In the genomic region with DNA sequence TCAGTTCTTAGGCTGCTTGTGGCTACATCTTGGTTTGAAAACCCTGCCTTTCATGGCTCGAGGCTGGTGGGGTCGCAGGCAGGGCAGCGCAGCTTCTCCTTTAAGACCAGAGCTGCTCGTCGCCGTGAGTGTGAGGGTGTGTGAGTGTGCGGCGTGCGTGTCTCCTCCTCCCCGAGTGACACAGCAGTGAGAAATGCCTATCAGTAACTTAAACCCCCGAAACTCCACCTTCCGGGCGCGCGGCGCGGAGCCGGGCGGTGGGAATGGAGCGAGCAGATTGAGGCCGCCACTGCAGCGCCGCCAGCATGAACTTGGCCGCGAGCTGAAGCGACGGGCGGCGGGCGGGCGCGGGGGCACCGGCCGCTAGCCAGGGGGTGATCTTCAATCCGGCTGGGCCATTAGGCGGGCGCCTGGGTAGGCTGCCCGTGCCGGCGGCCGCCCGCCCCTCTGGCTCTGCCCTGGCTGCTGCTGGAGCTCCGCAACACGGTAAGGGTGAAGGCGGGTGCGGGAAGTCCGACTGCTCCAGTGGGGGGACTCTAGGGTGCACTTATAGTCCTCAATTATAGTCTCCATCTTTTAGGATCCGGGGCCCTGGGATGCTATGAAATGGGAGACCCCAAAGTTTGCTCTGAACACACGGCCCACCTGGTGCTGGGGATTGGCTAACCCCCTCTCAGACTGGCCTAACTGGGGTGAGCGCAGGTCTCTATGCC, we compare ENCODE assay signal across 8 mouse cellular contexts. TPM values are rescaled to one million over a fixed set of nuclear protein-coding genes. Genes with fewer than 3 reads are reported as not detected.
DNase-seq lines count a peak whose midpoint lies in the region; ATAC-seq and TF ChIP-seq lines count a peak whose summit lies in the region.

TSS of gene Mamld1 (plus strand) at position 393 of the 713 bp plus-strand sequence.

- peak; percentile 67 for ATAC-seq in Patski

- POLR2A ChIA-PET in Patski (lab: Charles Lee): no interaction called here

- WGBS in hindbrain, embryonic 10.5 days: 15% methylated on average over 50 of the region's 50 CpGs
- 22% methylated on average over 50 of the region's 50 CpGs for WGBS in lung, adult 2 months

- TF ChIP-seq POLR2A in lung, adult 2 months (IDR thresholded peaks at IDR 0.05; ENCODE audit: borderline replicate concordance, extremely low read depth, low read depth, low read length): peak; percentile 35; the same call in 1 of the 2 replicates

- peak within 1 kb of the TSS; percentile 87 for H3K27ac ChIP-seq in hindbrain, embryonic 10.5 days

- no peak for DNase-seq in Patski (ENCODE audit: low read depth, low spot score)
- peak; percentile 79 to 85 for DNase-seq in cerebellum, postnatal 10 days
- peak; percentile 72 to 74 for DNase-seq in frontal cortex, postnatal 14 days (ENCODE audit: low spot score in 2 of 2)
- peak; percentile 53 for DNase-seq in hindbrain, embryonic 10.5 days (ENCODE audit: low spot score)
- DNase-seq in layer of hippocampus, adult 9-11 months: peak; percentile 84
- DNase-seq in lung, adult 2 months: peak; percentile 57
- DNase-seq in ovary, postnatal 14 days (ENCODE audit: low spot score): peak; percentile 43
- no peak for DNase-seq in natural killer cell, adult 2 months (ENCODE audit: low spot score in 2 of 2)

- H3K36me3 ChIP-seq in hindbrain, embryonic 10.5 days: no peaks in the 10 kb centered on the region

- H3K4me3 ChIP-seq in hindbrain, embryonic 10.5 days: peak within 1 kb of the TSS; percentile 58
- H3K4me3 ChIP-seq in lung, adult 2 months (replicated peaks; ENCODE audit: extremely low read depth, low read depth, low read length): peak within 1 kb of the TSS; percentile 56

- H3K9me3 ChIP-seq in hindbrain, embryonic 10.5 days: no peaks in the 10 kb centered on the region

- no peak for TF ChIP-seq CTCF in Patski (IDR thresholded peaks at IDR 0.05)
- TF ChIP-seq CTCF in lung, adult 2 months (IDR thresholded peaks at IDR 0.05; ENCODE audit: insufficient read depth, low read length): no peak

- CTCF ChIA-PET in Patski (lab: Charles Lee): interaction anchor here (1.1 to 1.2 kb wide), 2 partner anchors 17 to 158 kb away, joined by 3 read pairs; no protein-coding TSS in a partner anchor

- H3K27me3 ChIP-seq in Patski: no peaks in the 10 kb centered on the region
- peaks cover 56% of the 10 kb centered on the region for H3K27me3 ChIP-seq in hindbrain, embryonic 10.5 days (ENCODE audit: insufficient read depth, poor library complexity, severe bottlenecking)

- in situ Hi-C loops in Patski (cut with MboI; ENCODE audit: low pct_unique_long_range_greater_than_20kb): loop anchor here (10.0 to 25.0 kb wide), 3 partner anchors 55 to 463 kb away; no protein-coding TSS in a partner anchor

- peaks cover 6% of the 10 kb centered on the region; the same call in 1 of the 2 replicates for H3K4me1 ChIP-seq in hindbrain, embryonic 10.5 days (replicated peaks)
- peaks cover 4% of the 10 kb centered on the region for H3K4me1 ChIP-seq in lung, adult 2 months (ENCODE audit: control insufficient read depth, insufficient read depth, low read length)

RNA-seq across cellular contexts. Expression of gene Mamld1, which starts in this region (rescaled TPM):
- polyA plus RNA-seq in Patski (2021): 1.1 TPM
- polyA plus RNA-seq in hindbrain, embryonic 10.5 days (2016; fragmentation: Nextera tagmentation; extraction: Ambion mirVana): 2.2 and 2.8 TPM in 2 replicates
- 3.9 and 5.1 TPM in 2 replicates for polyA plus RNA-seq in lung, adult 2 months (2012; rRNA removed)

Comparison
In these comparisons a context has a peak if more than half of its experiments do, and no peak if none do; other contexts are left out.
1. DNase-seq: peak in cerebellum, postnatal 10 days (2 of 2), frontal cortex, postnatal 14 days (2 of 2), hindbrain, embryonic 10.5 days (single experiment), layer of hippocampus, adult 9-11 months (single experiment), lung, adult 2 months (single experiment) and ovary, postnatal 14 days (single experiment); none in Patski (single experiment) and natural killer cell, adult 2 months (0 of 2).